Mouse (Mus musculus) stomach, embryonic 14.5 days (tissue): ENCODE results near the gene Fam173a. TPM values are rescaled to one million over a fixed set of nuclear protein-coding genes. Genes with fewer than 3 reads are reported as not detected.

Source experiments
- ATAC-seq: fragments of 200-750 bp; cut with Nextera tagmentation; 2 replicates; pipeline ENCODE4 v1.8.0; 2017; ENCODE audit warnings: low read depth, moderate TSS enrichment; ENCODE audit not compliant: insufficient number of reproducible peaks, insufficient read depth, low FRiP score
- H3K27ac ChIP-seq: fragments of 300-500 bp; sonication (generic); 2 replicates; pipeline ENCODE4 v1.5.1; 2014; ENCODE audit warnings: mild to moderate bottlenecking, low read length, moderate library complexity, mixed read lengths
- H3K27me3 ChIP-seq: fragments of 300-500 bp; sonication (generic); 2 replicates; pipeline ENCODE4 v1.6.1; 2014; ENCODE audit warnings: low read length, control low read depth, mixed read lengths; ENCODE audit not compliant: control insufficient read depth, insufficient read depth
- H3K36me3 ChIP-seq: fragments of 300-500 bp; sonication (generic); 2 replicates; pipeline ENCODE4 v1.6.1; 2014; ENCODE audit warnings: mild to moderate bottlenecking, control low read depth, low read length, moderate library complexity, mixed read lengths; ENCODE audit not compliant: control insufficient read depth, insufficient read depth
- H3K4me1 ChIP-seq: fragments of 300-500 bp; sonication (generic); 2 replicates; pipeline ENCODE4 v1.6.1; 2014; ENCODE audit warnings: low read length, control low read depth, mixed read lengths; ENCODE audit not compliant: control insufficient read depth, insufficient read depth
- H3K4me2 ChIP-seq: fragments of 300-500 bp; sonication (generic); replicated peaks from 2 replicates; pipeline ENCODE4 v1.6.1; 2014; ENCODE audit warnings: low read depth, low read length, control low read depth
- H3K4me3 ChIP-seq: fragments of 300-500 bp; sonication (generic); 2 replicates; pipeline ENCODE4 v1.5.1; 2014; ENCODE audit warnings: low read depth, low read length, control low read depth
- H3K9ac ChIP-seq: fragments of 300-500 bp; sonication (generic); replicated peaks from 2 replicates; pipeline ENCODE4 v1.6.1; 2014; ENCODE audit warnings: low read depth, mild to moderate bottlenecking, control low read depth, low read length, moderate library complexity, mixed read lengths
- H3K9me3 ChIP-seq: fragments of 300-500 bp; sonication (generic); 2 replicates; pipeline ENCODE4 v1.6.1; 2016; ENCODE audit warnings: low read depth, low read length, control low read depth; ENCODE audit not compliant: control insufficient read depth
- WGBS: fragments of 180-500 bp; shearing (Covaris S2); extraction: QIAGEN DNeasy Blood & Tissue Kit; methylation state at CpG from one replicate; pipeline ENCODE4 v1.1.7; 2014; 5-methylcytosine and 5-hydroxymethylcytosine counted together
- polyA plus RNA-seq: library from polyadenylated mRNA; unstranded; fragments of >200 nt; fragmentation: Nextera tagmentation; extraction: Ambion mirVana; gene quantifications from 2 replicates; pipeline ENCODE4 v1.2.1, GENCODE M21; 2014

Gene Fam173a
- polyA plus RNA-seq, 1 experiment from 2014 or later: 109 TPM

- Histone ChIP-seq H3K4me1 (peaks cover 29% of the 10 kb centered on the region), H3K4me3 (peak overlapping the region; percentile 79), H3K9ac (peak overlapping the region; percentile 61), H3K27ac (no peak overlapping the region; the same call in 1 of the 2 replicates), H3K27me3 (no peaks in the 10 kb centered on the region), H3K4me2 (peak overlapping the region; percentile 93), H3K9me3 (no peaks in the 10 kb centered on the region), H3K36me3 (no peaks in the 10 kb centered on the region)
- 2% methylated on average over 37 of the region's 37 CpGs for WGBS
- peak; percentile 1; the same call in 1 of the 2 replicates for ATAC-seq
Measured at GRCm38 (mm10) chr17:25796211-25796771, 3.6 kb upstream of the Fam173a start.

DNA sequence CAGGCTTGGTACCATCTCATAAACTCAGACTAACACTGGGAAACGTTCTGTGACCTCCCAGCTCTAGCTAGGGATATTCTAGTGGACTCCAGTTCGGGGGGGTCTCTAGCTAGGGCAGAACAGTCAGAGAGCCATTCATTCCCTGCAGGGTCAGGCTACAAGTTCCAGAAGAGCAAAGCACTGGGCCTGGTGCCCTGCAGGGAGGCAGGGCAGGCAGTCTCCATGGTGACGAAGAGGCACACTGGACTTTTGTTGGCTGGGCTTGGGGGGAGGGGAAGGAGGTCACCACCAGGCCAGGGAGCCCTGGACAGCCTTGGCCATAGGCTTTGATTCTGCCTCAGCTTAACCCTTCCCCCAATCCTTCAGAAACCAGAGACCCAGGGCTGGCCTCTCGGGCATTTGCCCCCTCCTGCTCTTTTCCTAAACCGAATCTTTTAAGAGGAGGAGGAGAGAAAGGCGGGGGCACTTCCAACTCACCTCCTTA lies 3.0 kb upstream of the Fam173a start, which contains the start of gene AC134908.4:
TSS of gene AC134908.4 (minus strand) at position 51 of the 484 bp plus-strand sequence.
- Histone ChIP-seq H3K27ac (no peak within 1 kb of the TSS; the same call in 1 of the 2 replicates), H3K36me3 (no peaks in the 10 kb centered on the region; the same call in 1 of the 2 replicates), H3K4me3 (peak within 1 kb of the TSS; percentile 79), H3K27me3 (no peaks in the 10 kb centered on the region), H3K4me2 (peak within 1 kb of the TSS; percentile 93), H3K4me1 (peaks cover 36% of the 10 kb centered on the region), H3K9me3 (no peaks in the 10 kb centered on the region), H3K9ac (peak within 1 kb of the TSS; percentile 61)
- ATAC-seq: no peak
- 25% methylated on average over 6 of the region's 6 CpGs for WGBS

DNA sequence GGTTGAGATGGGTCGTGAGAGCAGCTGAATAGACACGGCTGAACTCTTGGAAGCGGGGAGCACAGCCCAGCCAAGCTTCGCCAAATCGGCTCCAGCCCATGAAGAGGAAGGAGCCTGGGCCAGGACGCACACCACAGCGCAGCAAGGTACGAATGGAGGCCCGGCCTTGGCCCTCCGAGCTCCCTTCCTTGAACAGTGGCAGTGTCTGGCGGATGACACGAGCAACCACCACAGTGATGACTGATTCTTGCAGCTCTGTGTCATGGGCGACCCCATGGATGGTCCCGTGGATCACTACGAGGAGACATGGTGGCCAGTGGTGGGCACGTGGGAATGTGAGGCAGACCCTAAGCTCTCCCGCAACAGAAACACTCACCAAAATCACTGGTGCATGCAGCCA lies 2.3 kb upstream of the Fam173a start:
- Histone ChIP-seq H3K9me3 (no peaks in the 10 kb centered on the region), H3K4me2 (peak overlapping the region; percentile 93), H3K27ac (no peak overlapping the region), H3K4me1 (peaks cover 38% of the 10 kb centered on the region), H3K4me3 (peak overlapping the region; percentile 79; the same call in 1 of the 2 replicates), H3K27me3 (no peaks in the 10 kb centered on the region), H3K9ac (0 out of 2 replicates have a peak overlapping the region, but pooled peaks have one; percentile 6), H3K36me3 (no peaks in the 10 kb centered on the region; the same call in 1 of the 2 replicates)
- ATAC-seq: no peak
- WGBS: 81% methylated on average over 17 of the region's 17 CpGs

DNA sequence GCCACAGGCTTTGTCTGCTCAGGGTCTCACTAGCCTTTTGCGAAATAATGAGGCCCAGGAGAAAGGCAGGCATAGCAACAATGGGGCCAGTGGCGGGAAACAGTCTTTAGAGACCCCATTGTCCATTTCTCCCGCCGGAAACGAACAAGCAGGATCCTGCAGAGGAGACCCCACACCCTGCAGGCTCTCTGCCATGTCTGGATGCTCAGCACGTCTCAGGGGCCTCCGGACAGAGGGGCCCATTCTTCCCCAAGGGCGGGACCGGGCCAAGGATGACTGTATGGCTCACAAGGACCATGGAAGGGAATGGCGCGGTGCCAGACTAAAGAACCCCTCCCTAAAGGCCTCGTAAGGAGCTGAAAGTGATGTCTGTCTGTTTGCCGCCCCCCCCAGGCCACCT lies 1.5 kb upstream of the Fam173a start:
- Histone ChIP-seq H3K4me2 (0 out of 2 replicates have a peak overlapping the region, but pooled peaks have one; percentile 7), H3K36me3 (peaks cover 7% of the 10 kb centered on the region), H3K9me3 (no peaks in the 10 kb centered on the region), H3K4me1 (peaks cover 38% of the 10 kb centered on the region), H3K9ac (no peak overlapping the region), H3K27ac (peak overlapping the region; percentile 98; the same call in 1 of the 2 replicates), H3K4me3 (no peak overlapping the region), H3K27me3 (no peaks in the 10 kb centered on the region)
- 80% methylated on average over 13 of the region's 13 CpGs for WGBS
- no peak for ATAC-seq

DNA sequence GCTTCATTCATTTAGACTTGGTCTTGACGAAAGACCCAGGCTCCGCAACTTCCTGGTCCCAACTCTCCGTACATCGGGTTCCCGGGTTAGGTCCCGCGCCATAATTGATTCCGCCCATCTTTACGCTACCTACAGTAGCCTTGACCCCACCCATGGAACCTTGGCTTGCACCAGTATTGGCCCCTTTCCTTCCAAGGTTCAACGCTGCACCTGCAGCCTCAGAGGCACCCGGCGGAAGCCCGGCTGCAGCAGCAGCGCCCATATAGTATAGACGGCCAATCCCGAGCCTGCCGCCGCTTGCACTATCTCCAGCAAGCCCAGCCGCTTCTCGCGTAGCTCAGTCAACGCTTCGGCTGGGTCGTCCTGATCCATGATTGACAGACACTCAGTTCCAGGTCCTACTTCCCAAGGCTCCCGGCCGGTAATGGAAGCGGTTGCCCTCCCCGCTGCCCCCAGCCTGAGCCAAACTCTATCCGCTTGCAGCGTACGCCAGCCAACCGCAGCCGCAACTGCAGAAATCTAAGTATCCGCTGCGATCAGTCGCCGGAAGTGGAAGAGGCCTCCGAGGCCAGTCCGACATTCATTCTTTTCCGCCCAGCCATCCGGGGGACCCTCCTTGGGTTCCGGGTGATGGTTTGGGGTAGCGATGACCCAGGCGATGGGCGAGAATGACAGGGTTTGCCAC lies 716 bp downstream of the Fam173a start:
- Histone ChIP-seq H3K4me2 (peak overlapping the region; percentile 85), H3K9me3 (no peaks in the 10 kb centered on the region), H3K36me3 (peaks cover 11% of the 10 kb centered on the region), H3K27me3 (no peaks in the 10 kb centered on the region), H3K4me1 (peaks cover 33% of the 10 kb centered on the region), H3K4me3 (peak overlapping the region; percentile 85), H3K27ac (peak overlapping the region; percentile 98), H3K9ac (peak overlapping the region; percentile 54)
- ATAC-seq: peak; percentile 59; the same call in 1 of the 2 replicates
- under 1% methylated on average over 45 of the region's 45 CpGs for WGBS

GRCm38 (mm10) chr17:25791320-25791842 lies 1.3 kb downstream of the Fam173a start:
- H3K4me2 ChIP-seq: peak overlapping the region; percentile 85
- ATAC-seq: no peak
- H3K27me3 ChIP-seq: no peaks in the 10 kb centered on the region
- no peak overlapping the region; the same call in 1 of the 2 replicates for H3K27ac ChIP-seq
- H3K9ac ChIP-seq: peak overlapping the region; percentile 54; the same call in 1 of the 2 replicates
- peak overlapping the region; percentile 85 for H3K4me3 ChIP-seq
- peaks cover 11% of the 10 kb centered on the region for H3K36me3 ChIP-seq
- H3K4me1 ChIP-seq: peaks cover 33% of the 10 kb centered on the region
- H3K9me3 ChIP-seq: no peaks in the 10 kb centered on the region
- 25% methylated on average over 19 of the region's 19 CpGs for WGBS

DNA sequence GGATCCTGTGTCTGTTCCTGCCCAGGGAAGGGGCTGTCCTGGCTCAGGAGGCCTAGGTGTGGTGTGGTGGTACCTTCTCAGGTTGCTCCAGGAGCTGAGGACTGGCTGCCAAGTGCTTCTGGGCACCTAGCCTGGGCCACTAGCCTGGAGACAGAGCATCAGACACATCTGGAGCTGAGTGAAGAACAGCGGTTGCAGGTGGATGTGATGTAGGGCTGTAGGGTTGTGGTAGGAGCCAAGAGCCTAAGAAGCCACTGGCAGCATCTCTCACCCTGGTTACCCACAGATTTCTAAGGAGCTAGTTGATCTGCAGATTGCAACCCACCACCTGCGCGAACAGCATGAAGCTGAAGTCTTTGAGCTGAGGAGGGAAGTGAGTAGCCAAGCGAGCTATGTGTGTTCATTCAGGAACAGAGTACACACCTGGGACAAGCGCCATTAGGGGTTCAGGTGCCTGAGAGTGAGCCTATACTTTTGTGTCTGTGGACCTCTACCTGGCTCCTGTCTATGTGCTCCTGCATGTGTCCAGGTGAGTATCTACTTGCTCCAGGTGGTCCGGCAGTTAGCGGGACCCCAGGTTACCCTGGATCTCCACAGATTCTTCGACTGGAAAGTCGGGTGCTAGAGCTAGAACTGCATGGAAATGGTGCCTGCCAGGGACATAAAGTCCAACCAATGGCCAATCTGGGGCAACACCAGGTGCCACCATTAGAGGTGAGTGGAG lies 5.8 kb downstream of the Fam173a start:
- Histone ChIP-seq H3K9me3 (no peaks in the 10 kb centered on the region), H3K36me3 (peaks cover 25% of the 10 kb centered on the region), H3K4me2 (no peak overlapping the region), H3K4me3 (no peak overlapping the region), H3K4me1 (peaks cover 19% of the 10 kb centered on the region), H3K9ac (no peak overlapping the region), H3K27me3 (no peaks in the 10 kb centered on the region), H3K27ac (no peak overlapping the region)
- WGBS: 94% methylated on average over 9 of the region's 9 CpGs
- no peak for ATAC-seq

DNA sequence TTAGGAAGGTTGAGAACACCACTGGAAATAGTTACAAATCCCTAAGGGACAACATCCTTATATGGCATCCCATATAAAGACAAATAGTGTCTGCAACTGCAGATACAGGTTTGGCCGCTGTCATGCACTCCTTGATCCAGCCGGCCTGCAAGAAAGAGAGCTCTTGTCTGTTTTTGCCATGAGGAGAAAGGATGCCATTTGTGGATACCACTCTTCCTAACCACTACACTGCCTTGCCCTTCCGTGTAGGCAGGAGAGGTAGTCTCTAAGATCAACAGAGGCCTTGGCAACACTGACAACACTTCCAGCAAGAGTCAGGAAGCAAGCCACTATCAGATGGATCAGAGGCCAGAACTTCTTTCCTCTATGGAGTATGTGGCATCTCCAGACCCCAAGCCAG lies 6.4 kb downstream of the Fam173a start, which contains the start of gene Ccdc78:
TSS of gene Ccdc78 (plus strand) at position 301 of the 400 bp plus-strand sequence.
- WGBS: 77% methylated on average over 3 of the region's 3 CpGs
- Histone ChIP-seq H3K9me3 (no peaks in the 10 kb centered on the region), H3K4me2 (peak within 1 kb of the TSS; percentile 92), H3K27ac (peak within 1 kb of the TSS; percentile 77), H3K4me3 (peak within 1 kb of the TSS; percentile 67), H3K36me3 (peaks cover 32% of the 10 kb centered on the region), H3K9ac (peak within 1 kb of the TSS; percentile 43), H3K4me1 (peaks cover 16% of the 10 kb centered on the region), H3K27me3 (no peaks in the 10 kb centered on the region)
- no peak for ATAC-seq
